Mouse (Mus musculus) limb, embryonic 13.5 days (tissue): ENCODE measurements around the gene E2f4. TPM values are rescaled to one million over a fixed set of nuclear protein-coding genes. Genes with fewer than 3 reads are reported as not detected.

ENCODE experiments used
- ATAC-seq: fragments of 200-750 bp; cut with Nextera tagmentation; 2 replicates; pipeline ENCODE4 v1.8.0; 2017; ENCODE audit warnings: low read depth, moderate number of reproducible peaks, moderate TSS enrichment; ENCODE audit not compliant: low FRiP score
- H3K27ac ChIP-seq: fragments of 300-500 bp; sonication (generic); 2 replicates; pipeline ENCODE4 v1.5.1; 2015; ENCODE audit warnings: inconsistent platforms, mild to moderate bottlenecking, moderate library complexity
- H3K27me3 ChIP-seq: fragments of 300-500 bp; sonication (generic); 2 replicates; pipeline ENCODE4 v1.6.1; 2015; ENCODE audit warnings: mild to moderate bottlenecking, inconsistent platforms
- H3K36me3 ChIP-seq: fragments of 300-500 bp; sonication (generic); 2 replicates; pipeline ENCODE4 v1.6.1; 2015; ENCODE audit warnings: inconsistent platforms, mild to moderate bottlenecking, moderate library complexity
- H3K4me1 ChIP-seq: fragments of 300-500 bp; sonication (generic); 2 replicates; pipeline ENCODE4 v1.6.1; 2015; ENCODE audit warnings: inconsistent platforms
- H3K4me2 ChIP-seq: fragments of 300-500 bp; sonication (generic); replicated peaks from 2 replicates; pipeline ENCODE4 v1.6.1; 2015; ENCODE audit warnings: inconsistent platforms, mild to moderate bottlenecking, moderate library complexity
- H3K4me3 ChIP-seq: fragments of 300-500 bp; sonication (generic); 2 replicates; pipeline ENCODE4 v1.5.1; 2015; ENCODE audit warnings: moderate library complexity, mild to moderate bottlenecking, inconsistent platforms
- H3K9ac ChIP-seq: fragments of 300-500 bp; sonication (generic); 2 replicates; pipeline ENCODE4 v1.6.1; 2015; ENCODE audit warnings: mild to moderate bottlenecking, inconsistent platforms
- H3K9me3 ChIP-seq: fragments of 300-500 bp; sonication (generic); 2 replicates; pipeline ENCODE4 v1.6.1; 2016; ENCODE audit warnings: inconsistent platforms
- WGBS: fragments of 180-500 bp; shearing (Covaris S2); methylation state at CpG from one replicate; pipeline ENCODE4 v1.1.7; 2015; 5-methylcytosine and 5-hydroxymethylcytosine counted together
- polyA plus RNA-seq: library from polyadenylated mRNA; unstranded; fragments of >200 nt; fragmentation: Nextera tagmentation; extraction: Ambion mirVana; gene quantifications from 2 replicates; pipeline ENCODE4 v1.2.1, GENCODE M21; 2015

The E2f4 gene
- polyA plus RNA-seq, 1 experiment from 2014 or later: 73.6 TPM

GRCm38 (mm10) chr8:105270101-105270915 lies 27.2 kb upstream of the E2f4 start:
- Histone ChIP-seq H3K27me3 (peaks cover 99% of the 10 kb centered on the region), H3K9ac (peak overlapping the region; percentile 62; the same call in 1 of the 2 replicates), H3K27ac (no peak overlapping the region), H3K4me3 (peak overlapping the region; percentile 52), H3K9me3 (0 out of 2 replicates have a peak, but pooled peaks cover 4% of the 10 kb centered on the region), H3K4me2 (peak overlapping the region; percentile 87), H3K36me3 (no peaks in the 10 kb centered on the region), H3K4me1 (peaks cover 35% of the 10 kb centered on the region)
- no peak for ATAC-seq
- WGBS: 3% methylated on average over 39 of the region's 39 CpGs

DNA sequence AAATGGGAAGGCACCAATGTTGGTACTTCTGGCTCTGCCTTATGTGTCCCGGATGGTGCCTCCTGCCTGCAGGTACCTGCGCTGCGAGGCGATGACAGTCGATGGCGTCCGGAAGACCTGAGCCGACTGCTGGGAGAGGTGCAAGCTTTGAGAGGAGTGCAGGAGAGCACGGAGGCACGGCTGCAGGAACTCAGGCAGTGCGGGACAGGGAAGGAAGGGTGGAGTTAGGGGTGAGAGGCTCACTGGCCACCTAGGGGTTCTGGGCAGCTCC lies 26.6 kb upstream of the E2f4 start:
- Histone ChIP-seq H3K27me3 (peaks cover 100% of the 10 kb centered on the region), H3K27ac (no peak overlapping the region), H3K4me3 (peak overlapping the region; percentile 15), H3K36me3 (no peaks in the 10 kb centered on the region), H3K9me3 (0 out of 2 replicates have a peak, but pooled peaks cover 4% of the 10 kb centered on the region), H3K4me1 (peaks cover 40% of the 10 kb centered on the region), H3K4me2 (peak overlapping the region; percentile 87), H3K9ac (peak overlapping the region; percentile 25; the same call in 1 of the 2 replicates)
- no peak for ATAC-seq
- WGBS: 2% methylated on average over 11 of the region's 11 CpGs

GRCm38 (mm10) chr8:105275387-105275786 lies 22.1 kb upstream of the E2f4 start:
- H3K4me1 ChIP-seq: peaks cover 31% of the 10 kb centered on the region
- H3K27ac ChIP-seq: no peak overlapping the region
- peaks cover 100% of the 10 kb centered on the region for H3K27me3 ChIP-seq
- H3K36me3 ChIP-seq: no peaks in the 10 kb centered on the region
- H3K9me3 ChIP-seq: no peaks in the 10 kb centered on the region
- ATAC-seq: no peak
- WGBS: 5% methylated on average over 10 of the region's 11 CpGs
- H3K4me3 ChIP-seq: peak overlapping the region; percentile 49; the same call in 1 of the 2 replicates
- H3K4me2 ChIP-seq: peak overlapping the region; percentile 77
- no peak overlapping the region for H3K9ac ChIP-seq

- Histone ChIP-seq H3K27ac (no peak within 1 kb of the TSS), H3K9me3 (no peaks in the 10 kb centered on the region), H3K27me3 (peaks cover 99% of the 10 kb centered on the region), H3K9ac (peak within 1 kb of the TSS; percentile 63), H3K36me3 (no peaks in the 10 kb centered on the region), H3K4me2 (peak within 1 kb of the TSS; percentile 77), H3K4me1 (peaks cover 27% of the 10 kb centered on the region), H3K4me3 (peak within 1 kb of the TSS; percentile 49)
- WGBS: 4% methylated on average over 10 of the region's 10 CpGs
- no peak for ATAC-seq
These were observed 21.6 kb upstream of the E2f4 start, which contains the start of gene Nol3 for GRCm38 (mm10) chr8:105275840-105276239. Gene Nol3 (plus strand): TSS chr8:105276140.

GRCm38 (mm10) chr8:105276292-105277120 lies 21.0 kb upstream of the E2f4 start:
- Histone ChIP-seq H3K4me2 (peak overlapping the region; percentile 77), H3K4me1 (peaks cover 25% of the 10 kb centered on the region), H3K27me3 (peaks cover 93% of the 10 kb centered on the region), H3K9ac (peak overlapping the region; percentile 63), H3K9me3 (no peaks in the 10 kb centered on the region), H3K4me3 (peak overlapping the region; percentile 49), H3K27ac (no peak overlapping the region), H3K36me3 (peaks cover 3% of the 10 kb centered on the region)
- 4% methylated on average over 30 of the region's 30 CpGs for WGBS
- ATAC-seq: peak; percentile 66

- peak overlapping the region; percentile 27 for H3K4me3 ChIP-seq
- 4% methylated on average over 28 of the region's 28 CpGs for WGBS
- H3K4me2 ChIP-seq: peak overlapping the region; percentile 58
- peaks cover 25% of the 10 kb centered on the region for H3K4me1 ChIP-seq
- peak; percentile 52; the same call in 1 of the 2 replicates for ATAC-seq
- H3K27ac ChIP-seq: no peak overlapping the region
- H3K9me3 ChIP-seq: no peaks in the 10 kb centered on the region
- peak overlapping the region; percentile 40; the same call in 1 of the 2 replicates for H3K9ac ChIP-seq
- peaks cover 68% of the 10 kb centered on the region for H3K27me3 ChIP-seq
- peaks cover 18% of the 10 kb centered on the region for H3K36me3 ChIP-seq
These were observed 18.5 kb upstream of the E2f4 start for GRCm38 (mm10) chr8:105278911-105279334.

GRCm38 (mm10) chr8:105280567-105280966 lies 16.9 kb upstream of the E2f4 start:
- no peak overlapping the region for H3K27ac ChIP-seq
- H3K9ac ChIP-seq: no peak overlapping the region
- peaks cover 30% of the 10 kb centered on the region for H3K36me3 ChIP-seq
- H3K4me2 ChIP-seq: no peak overlapping the region
- peaks cover 21% of the 10 kb centered on the region for H3K4me1 ChIP-seq
- no peak overlapping the region for H3K4me3 ChIP-seq
- no peaks in the 10 kb centered on the region for H3K9me3 ChIP-seq
- peaks cover 52% of the 10 kb centered on the region for H3K27me3 ChIP-seq
- no peak for ATAC-seq
- 62% methylated on average over 3 of the region's 3 CpGs for whole genome bisulfite sequencing

DNA sequence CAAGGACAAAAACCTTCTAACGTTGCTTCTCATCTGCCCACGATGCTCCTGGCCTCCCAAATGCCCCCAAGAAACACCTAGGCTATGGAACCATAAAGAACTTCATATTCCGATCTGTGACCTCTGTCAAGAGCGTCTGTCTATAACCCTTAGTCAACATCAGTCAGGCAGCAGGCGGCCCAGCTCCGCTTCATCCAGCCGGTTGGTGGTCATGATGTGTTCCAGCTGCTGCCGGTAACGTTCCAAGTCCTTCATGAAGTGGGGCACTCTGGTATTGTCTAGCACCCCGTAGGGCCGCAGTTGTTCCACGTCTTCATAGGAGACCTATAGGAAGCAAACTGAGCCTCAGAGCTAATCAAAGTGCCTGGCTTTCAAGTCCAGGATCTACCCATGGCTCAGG lies 15.6 kb upstream of the E2f4 start:
- no peak overlapping the region for H3K9ac ChIP-seq
- H3K4me1 ChIP-seq: peaks cover 9% of the 10 kb centered on the region
- H3K4me3 ChIP-seq: no peak overlapping the region
- H3K27ac ChIP-seq: no peak overlapping the region
- WGBS: 84% methylated on average over 12 of the region's 12 CpGs
- no peak for ATAC-seq
- peaks cover 32% of the 10 kb centered on the region for H3K36me3 ChIP-seq
- H3K4me2 ChIP-seq: no peak overlapping the region
- H3K27me3 ChIP-seq: peaks cover 39% of the 10 kb centered on the region
- H3K9me3 ChIP-seq: no peaks in the 10 kb centered on the region

- WGBS: 83% methylated on average over 4 of the region's 4 CpGs
- peaks cover 35% of the 10 kb centered on the region for H3K27me3 ChIP-seq
- no peaks in the 10 kb centered on the region for H3K9me3 ChIP-seq
- H3K4me2 ChIP-seq: no peak overlapping the region
- H3K4me3 ChIP-seq: no peak overlapping the region
- no peak overlapping the region for H3K27ac ChIP-seq
- peaks cover 32% of the 10 kb centered on the region for H3K36me3 ChIP-seq
- ATAC-seq: no peak
- no peak overlapping the region for H3K9ac ChIP-seq
- H3K4me1 ChIP-seq: peaks cover 9% of the 10 kb centered on the region
These were observed 15.2 kb upstream of the E2f4 start for GRCm38 (mm10) chr8:105282239-105282638.

- peaks cover 27% of the 10 kb centered on the region for H3K27me3 ChIP-seq
These were observed 14.4 kb upstream of the E2f4 start for GRCm38 (mm10) chr8:105283074-105283473.

DNA sequence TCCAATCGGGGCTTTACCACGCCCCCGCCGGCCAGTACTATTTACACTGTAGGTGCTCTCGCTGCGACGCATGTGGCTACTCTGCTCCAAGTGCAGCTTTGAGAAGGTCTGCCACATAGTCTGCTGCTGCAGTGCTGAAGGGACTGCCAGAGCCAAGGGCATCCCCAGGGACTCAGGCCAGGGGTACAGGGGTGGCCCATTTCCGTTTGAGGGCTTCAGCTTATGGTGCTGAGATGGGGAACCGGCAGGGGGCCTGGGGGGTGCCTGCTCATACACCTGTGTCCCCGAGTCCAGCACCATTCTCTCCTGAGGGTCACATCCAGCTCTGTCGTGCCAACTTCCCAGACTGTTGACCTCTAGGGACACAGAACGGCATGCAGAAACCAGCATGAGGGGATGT lies 11.9 kb upstream of the E2f4 start:
- no peak for ATAC-seq
- Histone ChIP-seq H3K27me3 (peaks cover 12% of the 10 kb centered on the region), H3K4me2 (no peak overlapping the region), H3K4me3 (no peak overlapping the region), H3K27ac (no peak overlapping the region), H3K4me1 (peaks cover 26% of the 10 kb centered on the region), H3K36me3 (peaks cover 32% of the 10 kb centered on the region), H3K9ac (no peak overlapping the region), H3K9me3 (no peaks in the 10 kb centered on the region)
- WGBS: 52% methylated on average over 12 of the region's 12 CpGs

More at GRCm38 (mm10) chr8:105283074-105283473, 14.4 kb upstream of the E2f4 start:
- peaks cover 15% of the 10 kb centered on the region for H3K4me1 ChIP-seq
- no peak overlapping the region for H3K4me3 ChIP-seq
- no peak overlapping the region for H3K9ac ChIP-seq
- H3K36me3 ChIP-seq: peaks cover 32% of the 10 kb centered on the region
- WGBS: 24% methylated on average over 23 of the region's 23 CpGs
- no peak for ATAC-seq
- H3K9me3 ChIP-seq: no peaks in the 10 kb centered on the region
- H3K4me2 ChIP-seq: no peak overlapping the region
- no peak overlapping the region for H3K27ac ChIP-seq

GRCm38 (mm10) chr8:105286907-105287306 lies 10.6 kb upstream of the E2f4 start:
- no peak for ATAC-seq
- peaks cover 13% of the 10 kb centered on the region for H3K27me3 ChIP-seq
- WGBS: 86% methylated on average over 4 of the region's 4 CpGs

More at GRCm38 (mm10) chr8:105286907-105287306, 10.6 kb upstream of the E2f4 start:
- no peak overlapping the region for H3K4me2 ChIP-seq
- H3K36me3 ChIP-seq: peaks cover 25% of the 10 kb centered on the region
- H3K9ac ChIP-seq: no peak overlapping the region
- H3K27ac ChIP-seq: no peak overlapping the region
- peaks cover 30% of the 10 kb centered on the region for H3K4me1 ChIP-seq
- H3K9me3 ChIP-seq: no peaks in the 10 kb centered on the region
- H3K4me3 ChIP-seq: no peak overlapping the region
